Mouse (Mus musculus): ENCODE measurements around the gene Ttc21b.

DNA sequence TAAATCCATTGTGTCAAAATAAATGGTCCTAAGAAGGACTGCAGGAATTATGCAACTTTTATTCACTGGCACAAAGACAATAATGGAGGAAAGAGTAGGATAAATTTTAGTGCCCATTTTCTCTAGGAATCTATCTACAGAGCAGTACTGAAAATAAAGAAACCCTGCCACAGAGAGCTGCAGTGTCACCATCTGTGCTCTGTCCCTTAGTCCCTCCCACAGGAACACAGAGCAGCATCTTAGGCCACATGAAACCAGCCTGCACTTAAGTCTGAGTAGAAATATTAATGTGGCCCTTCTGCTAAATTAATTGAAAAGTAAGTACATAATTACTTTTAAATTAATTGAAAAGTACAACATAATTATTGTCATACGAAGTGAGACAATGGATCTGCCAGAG lies 12.4 kb downstream of the Ttc21b start:
- TF ChIP-seq EP300 (optimal IDR thresholded peaks at IDR 0.05), result no peak
- no peak for TF ChIP-seq CTCF (IDR thresholded peaks at IDR 0.05; ENCODE audit: low read depth)
